Mouse (Mus musculus) layer of hippocampus, postnatal 14 days (tissue): ENCODE measurements around the gene Phgdh. TPM values are rescaled to one million over a fixed set of nuclear protein-coding genes. Genes with fewer than 3 reads are reported as not detected.

Experiments
- DNase-seq, 2 experiments: peaks; one replicate each; pipeline ENCODE4 v3.0.0; 2021 to 2022; ENCODE audit warnings: low spot score in 2 of 2, mixed read lengths in 1 of 2
- total RNA-seq, 2 experiments: library from RNA; stranded (reverse); gene quantifications; 2 replicates each; pipeline ENCODE4 v1.2.3; 2021

The Phgdh gene
- total RNA-seq, 2 experiments from 2014 or later: 62.8 to 72.3 TPM

DNA sequence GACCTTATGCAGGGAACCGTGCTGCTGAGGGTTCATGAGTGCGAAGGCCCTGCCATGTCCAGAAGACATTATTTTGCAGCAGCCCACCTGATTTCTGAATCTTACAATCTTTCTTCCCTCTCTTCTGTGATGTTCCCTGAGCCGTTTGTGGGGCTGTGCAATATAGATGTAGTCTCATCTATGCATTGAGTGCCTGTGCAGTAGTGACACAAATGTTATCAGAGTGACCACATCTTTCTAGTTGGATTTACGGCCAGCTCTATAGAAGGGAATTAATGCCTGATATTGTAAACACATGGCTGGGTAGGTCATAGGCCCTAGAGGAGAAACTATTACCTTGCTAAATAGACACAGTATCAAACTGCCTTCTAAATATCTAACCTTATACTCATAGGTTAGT is 39.5 kb downstream of the Phgdh start:
- DNase-seq: no peak

- no peak for DNase-seq
Observed at GRCm38 (mm10) chr3:98299391-98300100, 40.2 kb downstream of the Phgdh start.

DNA sequence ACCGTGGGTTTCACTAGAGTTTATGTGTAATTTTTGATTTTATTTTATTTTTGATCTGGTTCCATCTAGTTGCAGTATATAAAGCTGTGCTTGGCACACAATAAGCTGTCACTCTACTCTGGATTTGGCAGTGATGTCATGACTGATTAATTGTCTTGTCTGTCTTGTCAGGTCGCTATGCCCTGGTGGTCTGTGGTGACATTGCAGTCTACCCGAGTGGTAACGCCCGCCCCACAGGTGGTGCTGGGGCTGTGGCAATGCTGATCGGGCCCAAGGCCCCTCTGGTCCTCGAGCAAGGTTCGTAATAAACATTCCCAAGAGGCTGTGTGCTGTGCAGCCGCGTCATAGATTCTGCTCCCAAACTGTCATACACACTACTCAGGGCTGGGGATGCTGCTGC is 43.8 kb downstream of the Phgdh start:
- DNase-seq: no peak

DNA sequence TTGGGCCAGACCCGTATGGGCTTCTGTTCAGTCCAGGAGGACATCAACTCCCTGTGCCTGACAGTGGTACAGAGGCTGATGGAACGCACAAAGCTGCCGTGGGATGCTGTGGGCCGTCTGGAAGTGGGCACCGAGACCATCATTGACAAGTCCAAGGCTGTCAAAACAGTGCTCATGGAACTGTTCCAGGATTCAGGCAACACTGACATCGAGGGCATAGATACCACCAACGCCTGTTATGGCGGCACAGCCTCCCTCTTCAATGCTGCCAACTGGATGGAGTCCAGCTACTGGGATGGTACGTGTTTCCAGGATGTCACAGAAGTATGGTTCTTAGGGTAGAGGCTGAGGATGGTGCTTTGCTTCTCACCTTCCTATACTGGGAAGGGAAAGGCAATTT is 48.7 kb downstream of the Phgdh start:
- DNase-seq: no peak

DNA sequence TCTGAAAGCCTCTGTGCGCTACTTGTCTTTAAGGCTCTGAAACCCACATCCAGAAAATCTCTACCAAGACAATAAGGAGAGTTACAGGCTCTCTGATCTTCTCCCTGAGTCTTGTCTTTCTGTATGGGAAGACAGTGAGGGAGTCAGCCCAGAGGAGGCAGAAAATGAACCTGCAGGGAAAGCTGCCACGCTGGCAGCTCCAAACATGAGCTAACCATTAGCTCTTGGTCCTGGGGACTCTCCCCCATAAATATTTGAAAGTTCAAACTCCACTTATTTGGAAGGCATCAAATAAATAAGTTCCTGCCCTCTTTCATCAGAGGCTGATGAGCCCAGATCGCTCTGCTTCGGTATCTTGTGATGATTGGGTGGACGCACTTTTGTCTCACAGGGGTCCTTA is 56.6 kb downstream of the Phgdh start:
- no peak for DNase-seq

DNA sequence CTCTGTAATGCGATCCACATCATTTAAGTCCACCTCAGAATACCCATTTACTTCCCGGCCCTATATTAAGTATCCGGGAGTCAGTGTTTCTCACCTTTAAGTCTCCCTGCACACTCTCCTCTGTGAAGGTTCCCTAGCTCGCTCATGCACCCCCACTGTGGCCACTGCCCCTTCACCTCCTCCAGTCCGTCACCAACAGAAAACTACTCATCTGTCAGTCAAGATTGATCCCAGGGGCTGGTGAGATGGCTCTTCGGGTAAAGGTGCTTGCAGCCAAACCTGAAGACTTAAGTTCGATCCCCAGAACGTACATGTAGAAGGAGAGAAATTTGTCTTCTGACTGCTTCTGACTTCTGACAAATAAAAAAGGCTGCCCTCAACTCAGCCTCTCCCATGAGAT is 57.4 kb downstream of the Phgdh start:
- DNase-seq: no peak

GRCm38 (mm10) chr3:98280933-98281678 is 58.7 kb downstream of the Phgdh start:
- DNase-seq: peak; percentile 58 to 60

- DNase-seq: no peak
Observed at GRCm38 (mm10) chr3:98280204-98280932, 59.4 kb downstream of the Phgdh start, which contains the start of gene Hmgcs2. Gene Hmgcs2, plus strand, starts transcription at chr3:98280435.

DNA sequence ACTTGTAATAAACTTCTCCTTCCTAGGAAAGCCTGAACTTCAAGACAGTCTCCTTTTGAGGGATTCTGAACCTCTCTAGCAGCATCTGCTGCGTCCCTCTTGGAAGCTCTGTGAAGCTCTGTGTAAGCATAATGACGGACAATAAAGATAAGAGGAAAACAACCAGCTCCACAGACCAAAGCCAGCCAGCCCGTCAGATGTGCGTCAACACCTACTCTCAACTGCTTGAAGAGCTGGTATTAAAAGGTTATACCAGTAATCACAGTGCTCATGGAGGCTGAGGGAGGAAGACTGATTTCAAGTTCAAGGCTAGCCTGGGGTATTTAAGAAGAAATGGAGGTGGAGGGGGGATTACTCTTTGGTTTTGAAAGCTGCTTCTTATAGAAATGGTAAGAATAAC is 60.1 kb downstream of the Phgdh start:
- DNase-seq: no peak

- DNase-seq: no peak
Observed at GRCm38 (mm10) chr3:98273623-98274398, 66.0 kb downstream of the Phgdh start.

DNA sequence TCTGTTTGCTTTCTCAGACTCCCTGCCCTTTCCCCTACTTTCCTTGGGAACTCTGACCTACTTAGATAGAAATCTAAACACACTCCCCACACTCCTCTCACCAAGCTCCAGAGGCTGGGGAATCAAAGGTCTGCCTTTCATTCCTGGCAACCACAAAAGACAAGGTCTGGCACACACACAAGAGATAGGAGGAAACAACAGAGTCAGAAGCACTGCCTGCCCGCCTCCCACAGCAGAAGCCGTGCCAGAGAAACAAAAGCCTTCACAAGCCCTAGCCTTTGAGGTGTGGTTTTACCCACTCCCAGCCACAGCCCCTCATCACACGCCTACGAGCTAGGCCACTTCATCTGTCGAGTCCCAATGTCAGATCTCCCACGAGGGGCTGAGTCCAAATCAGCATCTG is 72.5 kb downstream of the Phgdh start:
- peak in 1 of 2 experiments; percentile 13 for DNase-seq

Other genes with a start within 250 kb of the Phgdh start
- gene Adam30, start 179.4 kb downstream of the Phgdh start, total RNA-seq: not detected
- not detected for gene Reg4, start 117.8 kb downstream of the Phgdh start, total RNA-seq
- 10 to 100 TPM; 10.4 to 13.7 TPM for gene Hmgcs2, start 59.6 kb downstream of the Phgdh start, total RNA-seq
- gene Zfp697, start 42.5 kb upstream of the Phgdh start, total RNA-seq: 10 to 100 TPM; 25.7 to 26.9 TPM
- not detected for gene Gm4450, start 117.1 kb upstream of the Phgdh start, total RNA-seq
- not detected for gene Hsd3b4, start 170.5 kb upstream of the Phgdh start, total RNA-seq
- not detected for gene Gm10681, start 248.8 kb upstream of the Phgdh start, total RNA-seq